Mouse (Mus musculus) kidney, postnatal 0 days (tissue): ENCODE measurements at regions not wholly inside any gene's neighbourhood (a gene's known extent, or its start where the extent isn't known, plus 50 kb on each side); places are given as distances from the start of the nearest gene placed in this dataset.
"Not testable (repeated sequence)": the region's sequence is repeated elsewhere in the genome, so short reads cannot be mapped to it uniquely, and the experiment has no call there.

Experiments used
- ATAC-seq: fragments of 200-750 bp; cut with Nextera tagmentation; replicated peaks from 2 replicates; pipeline ENCODE4 v1.8.0; 2017; ENCODE audit warnings: low read depth, moderate number of reproducible peaks, moderate TSS enrichment, moderate library complexity; ENCODE audit not compliant: low FRiP score
- DNase-seq: peaks from one replicate; pipeline ENCODE4 v3.0.0-alpha.2; 2016; ENCODE audit warnings: low spot score
- H3K27ac ChIP-seq: fragments of 300-500 bp; sonication (generic); 2 replicates; pipeline ENCODE4 v1.5.1; 2014; ENCODE audit warnings: mild to moderate bottlenecking
- H3K27me3 ChIP-seq: fragments of 300-500 bp; sonication (generic); 2 replicates; pipeline ENCODE4 v1.6.1; 2014; ENCODE audit warnings: low read length, mixed read lengths; ENCODE audit not compliant: insufficient read depth
- H3K36me3 ChIP-seq: fragments of 300-500 bp; sonication (generic); 2 replicates; pipeline ENCODE4 v1.6.1; 2014; ENCODE audit warnings: low read length, mixed read lengths; ENCODE audit not compliant: insufficient read depth
- H3K4me1 ChIP-seq: fragments of 300-500 bp; sonication (generic); replicated peaks from 2 replicates; pipeline ENCODE4 v1.6.1; 2014; ENCODE audit warnings: antibody characterized with exemption, low read length, mixed read lengths; ENCODE audit not compliant: insufficient read depth
- H3K4me2 ChIP-seq: fragments of 300-500 bp; sonication (generic); 2 replicates; pipeline ENCODE4 v1.6.1; 2014; ENCODE audit warnings: mild to moderate bottlenecking, low read length, moderate library complexity, mixed read lengths
- H3K4me3 ChIP-seq: fragments of 300-500 bp; sonication (generic); replicated peaks from 2 replicates; pipeline ENCODE4 v1.5.1; 2014; ENCODE audit warnings: low read depth, low read length
- H3K9ac ChIP-seq: fragments of 300-500 bp; sonication (generic); 2 replicates; pipeline ENCODE4 v1.6.1; 2014; ENCODE audit warnings: low read depth, low read length
- H3K9me3 ChIP-seq: fragments of 300-500 bp; sonication (generic); replicated peaks from 2 replicates; pipeline ENCODE4 v1.6.1; 2016; ENCODE audit warnings: low read length, inconsistent platforms, mixed read lengths
- CTCF ChIP-seq: IDR thresholded peaks from 2 replicates; pipeline ENCODE4 v1.5.1; 2016; ENCODE audit warnings: antibody characterized with exemption, low read depth, mild to moderate bottlenecking, moderate library complexity
- WGBS: fragments of 180-500 bp; shearing (Covaris S2); extraction: QIAGEN DNeasy Blood & Tissue Kit; methylation state at CpG from one replicate; pipeline ENCODE4 v1.1.7; 2014; 5-methylcytosine and 5-hydroxymethylcytosine counted together

DNA sequence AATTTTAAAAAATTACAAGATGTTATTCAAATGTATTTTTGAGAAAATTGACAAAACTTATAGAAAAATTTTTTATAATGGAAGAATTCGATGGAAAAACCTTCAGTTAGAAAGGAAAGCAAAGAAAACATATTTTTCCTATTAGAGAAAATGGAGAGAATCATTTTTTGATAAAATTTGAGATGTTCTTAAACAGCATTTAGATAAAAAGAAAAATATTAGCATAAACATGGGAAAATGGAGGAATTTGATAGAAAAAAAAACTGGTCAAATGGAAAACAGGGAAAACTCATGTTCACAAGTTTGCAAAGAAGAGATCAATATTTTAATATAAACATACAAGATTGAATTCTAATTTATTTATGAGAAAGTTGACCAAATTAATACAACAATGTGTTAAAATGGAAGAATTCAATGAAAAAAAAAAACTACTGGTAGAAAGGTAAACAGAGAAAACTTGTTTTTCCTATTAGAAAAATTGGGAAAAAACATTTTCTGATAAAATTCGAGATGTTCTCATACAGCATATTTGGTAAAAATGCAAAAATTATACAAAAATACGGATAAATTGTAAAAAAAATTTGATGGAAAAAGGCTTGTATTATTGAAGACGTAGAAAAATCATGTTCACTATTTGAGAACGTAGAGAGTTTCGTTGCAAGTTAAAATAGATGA, 122.4 kb downstream of the 4932411N23Rik start:
- not testable (repeated sequence) for H3K27me3 ChIP-seq, ATAC-seq, H3K4me3 ChIP-seq, H3K4me1 ChIP-seq, H3K9ac ChIP-seq, H3K27ac ChIP-seq, H3K36me3 ChIP-seq, H3K9me3 ChIP-seq, H3K4me2 ChIP-seq
- 72% methylated on average over 6 of the region's 6 CpGs for WGBS
- peak; percentile 21 for DNase-seq

DNA sequence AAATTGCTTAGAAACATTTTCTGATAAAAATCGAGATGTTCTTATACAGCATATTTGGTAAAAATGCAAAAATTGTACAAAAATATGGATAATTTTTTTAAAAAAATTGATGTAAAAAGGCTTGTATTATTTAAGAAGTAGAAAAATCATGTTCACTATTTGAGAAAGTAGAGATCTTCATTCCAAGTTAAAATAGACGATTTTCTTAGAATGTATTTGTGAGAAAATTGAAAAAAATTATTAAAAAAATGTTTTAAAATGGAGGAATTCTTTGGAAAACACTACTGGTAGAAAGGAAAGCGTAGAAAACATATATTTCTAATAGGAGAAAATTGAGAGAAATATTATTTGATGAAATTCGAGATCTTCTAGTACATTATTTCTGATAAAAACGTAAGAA, 124.8 kb downstream of the 4932411N23Rik start:
- not testable (repeated sequence) for H3K4me1 ChIP-seq, H3K36me3 ChIP-seq, DNase-seq, H3K9ac ChIP-seq, H3K27ac ChIP-seq, H3K4me2 ChIP-seq, ATAC-seq, H3K9me3 ChIP-seq, H3K27me3 ChIP-seq, H3K4me3 ChIP-seq
- WGBS = 73% methylated on average over 5 of the region's 5 CpGs

- not testable (repeated sequence) for DNase-seq, H3K4me1 ChIP-seq, H3K9me3 ChIP-seq, H3K9ac ChIP-seq, H3K4me3 ChIP-seq, H3K27ac ChIP-seq, H3K4me2 ChIP-seq, ATAC-seq, H3K36me3 ChIP-seq, H3K27me3 ChIP-seq
- WGBS = 88% methylated on average over 7 of the region's 8 CpGs
These were observed 130.6 kb downstream of the 4932411N23Rik start for GRCm38 (mm10) chrX:126685020-126685419.

- Histone ChIP-seq H3K9ac (no peak overlapping the region), H3K9me3 (no peaks in the 10 kb centered on the region), H3K27me3 (no peaks in the 10 kb centered on the region), H3K4me1 (no peaks in the 10 kb centered on the region), H3K4me3 (no peak overlapping the region), H3K36me3 (no peaks in the 10 kb centered on the region), H3K27ac (no peak overlapping the region), H3K4me2 (no peak overlapping the region)
- TF ChIP-seq CTCF = no peak
- ATAC-seq (no peak), DNase-seq (no peak)
These were observed 159.9 kb downstream of the 4932411N23Rik start for GRCm38 (mm10) chrX:126655737-126656136.
